Mouse (Mus musculus) embryonic facial prominence, embryonic 14.5 days (tissue): ENCODE data around the gene Spta1. TPM values are rescaled to one million over a fixed set of nuclear protein-coding genes. Genes with fewer than 3 reads are reported as not detected.

Source experiments
- ATAC-seq: fragments of 200-750 bp; cut with Nextera tagmentation; 2 replicates; pipeline ENCODE4 v1.8.0; 2017; ENCODE audit warnings: low read depth, moderate number of reproducible peaks, moderate TSS enrichment
- DNase-seq: peaks from one replicate; pipeline ENCODE4 v3.0.0-alpha.2; 2015; ENCODE audit warnings: low spot score
- H3K27ac ChIP-seq: fragments of 300-500 bp; sonication (generic); replicated peaks from 2 replicates; pipeline ENCODE4 v1.5.1; 2014; ENCODE audit warnings: low read depth, mild to moderate bottlenecking, low read length, moderate library complexity
- H3K27me3 ChIP-seq: fragments of 300-500 bp; sonication (generic); replicated peaks from 2 replicates; pipeline ENCODE4 v1.6.1; 2014; ENCODE audit warnings: low read length; ENCODE audit not compliant: control insufficient read depth, insufficient read depth
- H3K36me3 ChIP-seq: fragments of 300-500 bp; sonication (generic); 2 replicates; pipeline ENCODE4 v1.6.1; 2014; ENCODE audit warnings: low read length, mixed read lengths; ENCODE audit not compliant: control insufficient read depth, insufficient read depth
- H3K4me1 ChIP-seq: fragments of 300-500 bp; sonication (generic); 2 replicates; pipeline ENCODE4 v1.6.1; 2014; ENCODE audit warnings: antibody characterized with exemption, low read length; ENCODE audit not compliant: control insufficient read depth, insufficient read depth
- H3K4me2 ChIP-seq: fragments of 300-500 bp; sonication (generic); 2 replicates; pipeline ENCODE4 v1.6.1; 2014; ENCODE audit warnings: low read depth, mild to moderate bottlenecking, low read length, moderate library complexity, mixed read lengths
- H3K4me3 ChIP-seq: fragments of 300-500 bp; sonication (generic); 2 replicates; pipeline ENCODE4 v1.5.1; 2014; ENCODE audit warnings: low read depth, mild to moderate bottlenecking, low read length
- H3K9ac ChIP-seq: fragments of 300-500 bp; sonication (generic); 2 replicates; pipeline ENCODE4 v1.6.1; 2014; ENCODE audit warnings: low read depth, mild to moderate bottlenecking, low read length, moderate library complexity, mixed read lengths
- H3K9me3 ChIP-seq: fragments of 300-500 bp; sonication (generic); 2 replicates; pipeline ENCODE4 v1.6.1; 2016; ENCODE audit warnings: low read length; ENCODE audit not compliant: control insufficient read depth
- WGBS: fragments of 180-500 bp; shearing (Covaris S2); extraction: QIAGEN DNeasy Blood & Tissue Kit; methylation state at CpG from one replicate; pipeline ENCODE4 v1.1.7; 2014; 5-methylcytosine and 5-hydroxymethylcytosine counted together
- polyA plus RNA-seq: library from polyadenylated mRNA; unstranded; fragments of >200 nt; fragmentation: Nextera tagmentation; extraction: Ambion mirVana; gene quantifications from 2 replicates; pipeline ENCODE4 v1.2.1, GENCODE M21; 2014

The Spta1 gene
- polyA plus RNA-seq, 1 experiment from 2014 or later = 0.57 TPM

DNA sequence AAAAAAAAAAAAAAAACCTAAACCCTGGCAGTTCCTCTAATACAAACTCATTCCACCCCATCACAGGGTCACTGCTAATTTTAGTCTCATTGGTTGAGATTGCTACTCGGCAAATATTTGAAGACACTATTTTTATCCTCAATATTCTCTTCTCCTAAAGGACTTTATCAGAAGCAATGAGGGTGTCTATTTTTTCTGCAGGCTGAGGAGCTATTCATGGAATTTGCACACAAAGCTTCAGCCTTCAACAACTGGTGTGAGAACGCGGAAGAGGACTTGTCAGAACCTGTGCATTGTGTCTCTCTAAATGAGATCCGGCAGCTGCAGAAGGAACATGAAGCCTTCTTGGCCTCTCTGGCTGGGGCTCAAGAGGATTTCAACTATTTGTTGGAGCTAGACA is 67.3 kb downstream of the Spta1 start:
- WGBS = 81% methylated on average over 4 of the region's 4 CpGs
- peak; percentile 24 for DNase-seq
- ATAC-seq = no peak
- Histone ChIP-seq H3K4me1 (no peaks in the 10 kb centered on the region), H3K9me3 (no peaks in the 10 kb centered on the region), H3K27ac (no peak overlapping the region), H3K36me3 (no peaks in the 10 kb centered on the region), H3K4me3 (no peak overlapping the region), H3K4me2 (no peak overlapping the region), H3K9ac (no peak overlapping the region), H3K27me3 (no peaks in the 10 kb centered on the region)

DNA sequence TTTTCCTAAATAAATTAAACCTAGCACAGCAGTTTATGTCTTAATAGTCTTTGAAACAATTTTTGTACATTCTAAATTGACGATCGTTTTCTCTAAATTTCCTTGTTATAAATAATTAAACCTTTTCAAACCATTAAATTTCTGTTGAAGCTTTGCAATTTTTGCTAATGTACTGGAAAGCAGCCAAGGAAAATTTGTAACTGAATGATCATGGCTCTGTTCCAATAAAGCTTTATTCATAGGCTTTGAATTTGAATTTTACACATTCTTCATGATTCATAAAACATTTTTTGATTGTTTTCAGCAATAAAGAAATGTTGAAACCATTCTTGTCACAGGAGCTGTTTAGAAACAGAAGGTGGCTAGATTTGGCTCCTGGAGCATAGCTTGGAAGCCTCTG is 72.0 kb downstream of the Spta1 start:
- H3K4me2 ChIP-seq = no peak overlapping the region
- no peak for DNase-seq

DNA sequence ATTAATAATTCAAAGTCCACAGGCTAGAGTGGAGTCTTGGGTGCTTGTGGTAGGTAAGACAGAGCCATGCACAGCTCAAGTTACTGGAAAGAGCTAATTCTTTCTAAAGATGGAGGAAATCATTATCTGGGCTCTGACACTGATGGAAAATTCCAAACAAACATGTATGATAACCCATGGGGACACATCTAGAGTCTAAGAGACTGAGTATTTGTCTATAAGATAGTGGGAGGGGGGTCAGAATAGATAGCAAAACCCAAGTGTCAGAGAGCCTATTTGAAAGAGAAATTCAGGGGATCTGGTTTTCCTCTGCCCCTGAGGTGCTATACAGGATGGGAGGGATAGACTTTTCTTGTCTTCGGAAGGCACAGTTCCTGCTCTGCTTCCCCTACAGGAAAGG is 73.5 kb downstream of the Spta1 start:
- no peak overlapping the region for H3K4me3 ChIP-seq
- no peak overlapping the region for H3K9ac ChIP-seq
- H3K27me3 ChIP-seq = no peaks in the 10 kb centered on the region
- no peak for ATAC-seq
- 88% methylated on average over 1 of the region's 1 CpGs for WGBS
- H3K4me1 ChIP-seq = no peaks in the 10 kb centered on the region
- H3K27ac ChIP-seq = no peak overlapping the region
- DNase-seq = no peak
- H3K36me3 ChIP-seq = no peaks in the 10 kb centered on the region
- no peak overlapping the region for H3K4me2 ChIP-seq
- H3K9me3 ChIP-seq = no peaks in the 10 kb centered on the region

More for the DNA sequence above, 72.0 kb downstream of the Spta1 start:
- WGBS = 78% methylated on average over 2 of the region's 2 CpGs
- no peaks in the 10 kb centered on the region for H3K4me1 ChIP-seq
- no peak for ATAC-seq
- no peaks in the 10 kb centered on the region for H3K36me3 ChIP-seq
- no peaks in the 10 kb centered on the region for H3K9me3 ChIP-seq
- no peak overlapping the region for H3K9ac ChIP-seq
- no peak overlapping the region for H3K27ac ChIP-seq
- no peak overlapping the region for H3K4me3 ChIP-seq
- H3K27me3 ChIP-seq = no peaks in the 10 kb centered on the region

DNA sequence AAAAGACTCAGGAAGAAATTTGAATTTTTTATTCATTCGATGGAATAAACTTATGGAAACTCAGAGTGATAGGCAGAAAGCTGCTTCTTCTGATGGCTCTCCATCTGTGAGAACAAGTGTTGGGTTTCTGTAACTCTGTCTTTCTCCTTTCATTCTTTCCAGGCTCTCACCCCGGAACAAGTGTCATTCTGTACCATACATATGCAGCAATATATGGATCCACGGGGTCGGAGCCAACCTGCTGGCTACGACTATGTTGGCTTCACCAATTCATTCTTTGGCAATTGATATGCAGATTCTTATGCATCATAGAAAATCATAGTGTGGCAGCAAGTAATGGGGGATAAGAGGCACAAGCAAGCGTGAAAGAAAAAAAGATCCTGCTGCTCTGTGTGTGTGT is 74.6 kb downstream of the Spta1 start:
- no peaks in the 10 kb centered on the region for H3K36me3 ChIP-seq
- no peak overlapping the region for H3K9ac ChIP-seq
- H3K4me3 ChIP-seq = no peak overlapping the region
- ATAC-seq (no peak), DNase-seq (no peak)
- H3K27me3 ChIP-seq = no peaks in the 10 kb centered on the region
- no peak overlapping the region for H3K4me2 ChIP-seq
- WGBS = 88% methylated on average over 6 of the region's 6 CpGs
- H3K27ac ChIP-seq = no peak overlapping the region
- no peaks in the 10 kb centered on the region for H3K4me1 ChIP-seq
- no peaks in the 10 kb centered on the region for H3K9me3 ChIP-seq

DNA sequence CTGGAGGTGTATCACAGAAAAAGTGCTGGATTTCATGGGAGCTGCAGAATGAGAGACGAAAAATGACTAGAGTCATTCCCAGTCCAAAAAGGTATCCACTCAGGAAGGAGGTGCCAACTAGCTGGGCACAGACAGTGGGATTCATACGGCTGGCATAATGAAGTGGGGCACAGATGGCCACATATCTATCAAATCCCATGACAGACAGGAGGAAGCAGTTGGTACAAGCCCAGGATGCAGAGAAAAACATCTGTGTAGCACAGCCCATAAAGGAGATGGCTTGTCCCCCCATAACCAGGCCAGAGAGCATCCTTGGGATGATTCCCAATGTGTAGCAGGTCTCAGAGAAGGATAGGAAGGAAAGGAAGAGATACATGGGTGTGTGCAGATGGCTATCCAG is 77.8 kb downstream of the Spta1 start:
- H3K9me3 ChIP-seq = no peaks in the 10 kb centered on the region
- H3K4me1 ChIP-seq = no peaks in the 10 kb centered on the region
- H3K27ac ChIP-seq = no peak overlapping the region
- no peaks in the 10 kb centered on the region for H3K27me3 ChIP-seq
- H3K9ac ChIP-seq = no peak overlapping the region
- DNase-seq (no peak), ATAC-seq (no peak)
- no peaks in the 10 kb centered on the region for H3K36me3 ChIP-seq
- no peak overlapping the region for H3K4me2 ChIP-seq
- WGBS = 95% methylated on average over 2 of the region's 2 CpGs
- no peak overlapping the region for H3K4me3 ChIP-seq

DNA sequence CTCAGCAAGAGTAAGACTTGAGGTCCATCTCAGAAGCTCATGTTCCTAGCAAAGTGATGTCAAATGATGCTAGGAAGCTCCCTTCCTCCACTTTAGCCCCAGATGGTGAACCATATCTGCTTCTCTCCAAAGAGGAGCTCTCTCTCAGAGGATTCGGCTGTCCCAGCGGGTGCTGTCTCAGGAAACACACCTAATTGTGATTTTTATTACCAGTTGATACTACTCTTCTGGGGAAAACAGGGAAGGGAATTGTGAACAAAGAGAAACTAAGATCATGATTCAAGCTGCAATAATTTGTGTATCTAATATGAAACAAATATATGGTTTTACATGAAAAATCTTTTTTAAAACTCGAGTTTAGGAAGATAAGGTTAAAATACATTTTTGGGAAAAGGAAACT is 79.4 kb downstream of the Spta1 start, which contains the start of gene Olfr419:
TSS of gene Olfr419 (minus strand) at position 101 of the 400 bp plus-strand sequence.
- Histone ChIP-seq H3K27me3 (no peaks in the 10 kb centered on the region), H3K4me2 (no peak within 1 kb of the TSS)

DNA sequence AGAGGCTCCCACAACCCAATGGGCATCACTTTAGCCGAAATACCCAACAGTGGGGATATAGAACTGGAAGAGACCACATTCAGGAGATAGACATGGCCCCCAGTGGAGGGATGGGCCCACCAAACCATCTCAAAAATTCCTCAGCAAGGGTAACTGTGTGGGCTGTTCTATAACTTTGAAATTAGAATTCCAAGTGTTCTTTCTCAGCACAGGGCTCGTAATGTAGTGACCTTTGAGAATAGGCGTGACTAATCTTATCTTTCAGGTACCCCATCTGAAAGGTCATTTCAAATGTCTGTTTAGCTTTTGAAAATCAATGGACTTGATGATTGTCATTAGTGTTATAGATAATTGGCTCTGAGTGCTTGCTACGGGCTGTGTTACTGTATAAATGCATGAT is 95.2 kb downstream of the Spta1 start:
- Histone ChIP-seq H3K9me3 (no peaks in the 10 kb centered on the region), H3K9ac (no peak overlapping the region), H3K36me3 (no peaks in the 10 kb centered on the region), H3K27ac (no peak overlapping the region), H3K4me3 (no peak overlapping the region), H3K27me3 (no peaks in the 10 kb centered on the region), H3K4me2 (no peak overlapping the region), H3K4me1 (no peaks in the 10 kb centered on the region)
- WGBS = 85% methylated on average over 4 of the region's 4 CpGs
- ATAC-seq (no peak), DNase-seq (no peak)

More for the DNA sequence above, 79.4 kb downstream of the Spta1 start, which contains the start of gene Olfr419:
- H3K9me3 ChIP-seq = no peaks in the 10 kb centered on the region
- no peak for ATAC-seq
- H3K4me1 ChIP-seq = no peaks in the 10 kb centered on the region
- no peak within 1 kb of the TSS for H3K27ac ChIP-seq
- DNase-seq = no peak
- H3K9ac ChIP-seq = no peak within 1 kb of the TSS
- no peaks in the 10 kb centered on the region for H3K36me3 ChIP-seq
- 75% methylated on average over 3 of the region's 3 CpGs for WGBS
- H3K4me3 ChIP-seq = no peak within 1 kb of the TSS

DNA sequence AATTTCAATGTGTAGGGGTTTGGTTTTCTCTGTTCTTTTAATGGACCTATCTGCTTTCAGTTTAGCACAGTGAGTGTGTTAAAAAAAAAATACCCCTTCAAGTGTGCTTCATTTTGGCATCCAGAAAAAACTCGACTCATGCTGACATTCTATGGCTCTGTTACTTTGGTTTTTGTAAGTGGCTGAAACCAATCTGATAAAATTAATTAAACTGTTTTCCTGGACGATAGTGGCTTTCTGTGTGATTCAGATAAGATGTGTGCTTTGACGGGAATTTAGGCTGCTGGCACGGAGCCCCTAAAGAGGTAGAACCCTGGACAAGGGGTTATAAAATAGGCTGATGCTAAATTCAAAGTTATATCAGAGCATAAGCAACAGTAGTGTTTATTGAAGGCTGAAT is 96.6 kb downstream of the Spta1 start:
- WGBS = 76% methylated on average over 4 of the region's 4 CpGs
- no peak for DNase-seq
- Histone ChIP-seq H3K9ac (no peak overlapping the region), H3K4me3 (no peak overlapping the region), H3K9me3 (no peaks in the 10 kb centered on the region), H3K27ac (no peak overlapping the region), H3K36me3 (no peaks in the 10 kb centered on the region), H3K4me2 (no peak overlapping the region), H3K27me3 (no peaks in the 10 kb centered on the region), H3K4me1 (no peaks in the 10 kb centered on the region)
- no peak for ATAC-seq

DNA sequence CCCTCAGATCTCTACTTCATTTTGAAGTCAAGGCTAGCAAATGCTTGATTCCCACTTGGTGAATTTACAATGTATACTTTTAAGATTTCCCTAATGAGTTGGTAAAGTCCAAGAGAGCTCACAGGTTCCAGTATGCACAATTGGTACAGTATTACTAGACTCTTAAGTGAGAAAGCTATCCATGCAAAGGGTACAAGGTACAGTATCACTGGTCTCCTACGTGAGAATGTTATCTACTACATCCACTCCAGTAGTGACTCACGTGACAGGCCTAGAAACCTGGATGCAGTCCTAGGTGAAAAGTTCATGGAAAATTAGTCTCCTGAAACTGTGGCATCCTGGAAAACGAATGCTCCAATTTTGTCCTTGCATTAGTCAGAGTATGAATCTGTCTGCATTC is 98.1 kb downstream of the Spta1 start:
- Histone ChIP-seq H3K9me3 (no peaks in the 10 kb centered on the region), H3K4me3 (no peak overlapping the region), H3K4me1 (no peaks in the 10 kb centered on the region), H3K27ac (no peak overlapping the region), H3K4me2 (no peak overlapping the region), H3K36me3 (no peaks in the 10 kb centered on the region), H3K9ac (no peak overlapping the region), H3K27me3 (no peaks in the 10 kb centered on the region)
- no peak for DNase-seq
- no peak for ATAC-seq
- 83% methylated on average over 3 of the region's 3 CpGs for WGBS
